Mouse (Mus musculus): ENCODE measurements around the gene Gm20662. TPM values are rescaled to one million over a fixed set of nuclear protein-coding genes. Genes with fewer than 3 reads are reported as not detected.

Gm20662 gene
- total RNA-seq, 2 experiments from 2014 or later, result 1.2 to 2.4 TPM

DNA sequence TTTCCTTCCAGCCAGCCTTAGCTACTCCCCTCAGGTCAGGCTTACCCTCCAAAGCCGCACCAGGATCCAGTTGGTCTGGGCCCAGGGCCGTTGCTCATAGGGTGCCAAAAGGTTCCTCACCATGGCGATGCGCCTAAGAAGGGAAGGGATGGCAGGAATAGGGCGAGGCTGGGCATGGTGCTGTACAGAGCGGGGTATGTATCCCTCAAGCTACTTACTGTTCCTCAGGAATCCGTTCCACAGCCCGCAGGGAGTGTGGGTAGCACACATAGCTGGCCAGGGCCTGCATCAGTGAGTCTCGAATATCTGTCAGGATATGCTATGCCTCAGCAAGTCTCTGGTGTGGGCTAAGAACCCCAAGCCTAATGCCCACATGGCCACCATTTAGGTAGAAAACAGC, 62.1 kb downstream of the Gm20662 start:
- Histone ChIP-seq H3K27ac (no peak overlapping the region), H3K4me3 (no peak overlapping the region)
- DNase-seq (ENCODE audit: extremely low spot score in 1 of 2, low spot score in 2 of 2), result no peak
- no peak for TF ChIP-seq CTCF (IDR thresholded peaks at IDR 0.05)
- intact Hi-C loops (cut with DNase I), result no loop called here

DNA sequence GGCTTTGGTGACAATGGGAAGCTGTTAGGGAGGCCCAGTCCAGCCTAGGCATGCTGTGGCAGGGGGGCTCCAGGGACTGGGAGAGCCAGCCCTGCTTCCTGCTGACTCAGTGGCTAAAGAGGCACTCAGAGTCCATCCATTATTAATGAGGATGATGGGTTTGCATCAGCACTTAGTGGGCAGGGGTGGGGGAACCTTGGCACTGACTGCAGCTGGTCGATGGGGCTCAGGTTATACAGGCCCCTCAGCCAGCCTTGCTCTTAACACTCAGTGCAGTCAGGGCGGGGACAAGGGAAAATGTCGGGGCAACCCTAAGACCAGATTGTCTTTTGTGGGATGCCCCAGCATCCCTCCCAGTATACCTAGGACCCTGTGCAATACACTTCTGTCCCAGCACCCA, 66.0 kb downstream of the Gm20662 start:
- intact Hi-C loops (cut with DNase I), result no loop called here
- TF ChIP-seq CTCF (IDR thresholded peaks at IDR 0.05), result no peak
- DNase-seq (ENCODE audit: extremely low spot score in 1 of 2, low spot score in 2 of 2), result no peak
- Histone ChIP-seq H3K27ac (no peak overlapping the region), H3K4me3 (no peak overlapping the region)

DNA sequence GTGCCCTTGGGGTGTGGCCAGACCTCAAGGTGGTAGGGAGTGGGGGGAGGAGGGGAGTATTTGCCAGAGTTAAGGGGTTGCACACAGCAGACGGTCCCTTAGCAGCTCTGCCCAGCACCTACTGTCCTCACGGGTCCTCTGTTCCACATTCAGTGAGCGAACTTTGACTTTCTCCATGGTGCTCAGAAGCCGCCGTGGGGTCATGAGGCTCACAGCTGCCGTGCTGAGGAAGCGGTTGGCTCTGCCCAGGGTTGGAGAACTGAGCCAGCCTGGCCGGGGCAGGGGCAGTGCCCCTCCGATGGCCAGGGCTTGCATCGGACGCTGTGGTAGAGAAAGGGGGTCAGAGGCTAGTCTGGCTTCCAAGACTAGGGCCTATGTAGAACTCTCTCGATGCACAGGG, 67.2 kb downstream of the Gm20662 start:
- Histone ChIP-seq H3K27ac (no peak overlapping the region), H3K4me3 (no peak overlapping the region)
- intact Hi-C loops (cut with DNase I), result no loop called here
- no peak for TF ChIP-seq CTCF (IDR thresholded peaks at IDR 0.05)
- DNase-seq (ENCODE audit: extremely low spot score in 1 of 2, low spot score in 2 of 2), result no peak

DNA sequence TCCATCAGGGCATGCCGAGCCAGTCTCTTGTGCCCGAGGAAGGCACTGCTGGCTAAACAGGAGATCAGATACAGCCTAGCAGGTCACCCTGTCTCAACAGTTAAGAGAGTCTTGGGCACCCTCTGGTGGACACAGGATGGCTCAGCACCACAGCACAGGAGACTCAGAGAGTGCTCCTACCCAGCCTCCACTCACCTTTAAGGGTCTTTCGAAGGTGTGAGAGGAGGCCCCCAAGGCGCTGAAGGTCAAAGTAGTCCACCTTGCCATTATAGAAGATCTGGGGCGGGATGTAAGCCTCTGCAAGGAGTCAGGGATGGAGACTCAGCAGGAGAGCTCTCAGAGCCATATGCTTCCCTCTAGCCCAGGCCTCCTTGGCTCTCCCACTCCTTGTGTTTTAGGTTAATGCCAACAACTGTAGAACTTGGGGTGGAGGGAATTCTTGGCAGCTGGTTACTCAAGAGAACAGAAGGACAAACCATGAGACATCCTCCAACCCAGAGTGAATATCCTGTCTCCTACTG, 69.4 kb downstream of the Gm20662 start:
- DNase-seq (ENCODE audit: extremely low spot score in 1 of 2, low spot score in 2 of 2), result peak; percentile 59 to 60
- intact Hi-C loops (cut with DNase I), result loop anchor here (5.0 kb wide), 1 partner anchor 103 kb away; no protein-coding TSS in a partner anchor
- H3K27ac ChIP-seq, result peak overlapping the region; percentile 64; the same call in 1 of the 2 replicates
- no peak overlapping the region for H3K4me3 ChIP-seq
- TF ChIP-seq CTCF (IDR thresholded peaks at IDR 0.05), result peak; percentile 77

DNA sequence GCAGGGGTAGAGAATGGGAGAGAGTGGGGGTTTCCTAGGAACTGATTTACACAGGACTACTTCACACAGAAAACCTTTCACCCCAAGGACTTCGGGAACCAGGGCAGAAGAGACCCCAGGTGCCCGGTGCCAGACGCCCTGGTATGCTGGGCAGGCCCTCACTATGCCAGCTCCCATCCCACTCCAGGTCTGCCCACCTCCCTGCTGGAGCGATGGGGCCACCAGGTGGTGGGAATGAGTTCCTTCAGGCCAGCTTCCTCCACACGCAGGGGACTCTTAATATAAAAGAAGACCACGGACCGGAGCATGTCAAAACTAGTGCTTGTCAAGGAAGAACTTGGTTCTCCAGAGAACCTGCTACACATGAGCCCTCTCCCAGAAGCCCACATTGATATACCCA, 71.0 kb downstream of the Gm20662 start:
- no peak for TF ChIP-seq CTCF (IDR thresholded peaks at IDR 0.05)
- intact Hi-C loops (cut with DNase I), result loop anchor here (1.0 to 5.0 kb wide), 2 partner anchors 105 to 162 kb away; no protein-coding TSS in a partner anchor

DNA sequence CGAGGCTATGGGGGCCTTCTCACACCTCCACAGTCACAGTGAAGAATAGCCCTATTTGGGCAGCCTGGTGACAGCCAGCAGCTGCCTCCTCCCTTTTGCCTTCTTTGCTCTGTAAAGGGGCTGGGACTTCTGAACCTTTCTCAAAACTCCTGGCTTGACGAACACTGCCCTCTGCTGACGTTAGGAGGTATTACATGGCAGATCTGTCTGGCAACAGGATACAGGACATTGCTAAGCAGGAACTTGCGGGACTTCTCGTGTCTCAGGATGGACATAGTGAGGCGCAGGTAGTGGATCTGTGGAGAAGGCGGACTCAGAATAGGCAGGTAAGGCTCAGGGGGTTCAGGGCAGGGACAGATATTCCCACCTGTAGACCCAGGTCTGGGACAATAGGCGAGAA, 71.8 kb downstream of the Gm20662 start:
- TF ChIP-seq CTCF (IDR thresholded peaks at IDR 0.05), result peak; percentile 93
- DNase-seq (ENCODE audit: extremely low spot score in 1 of 2, low spot score in 2 of 2), result peak; percentile 71 to 83
- Histone ChIP-seq H3K27ac (no peak overlapping the region), H3K4me3 (no peak overlapping the region)
- intact Hi-C loops (cut with DNase I), result loop anchor here (1.0 to 5.0 kb wide), 2 partner anchors 106 to 163 kb away; no protein-coding TSS in a partner anchor

More for the DNA sequence above, 71.0 kb downstream of the Gm20662 start:
- Histone ChIP-seq H3K4me3 (no peak overlapping the region), H3K27ac (no peak overlapping the region)
- no peak for DNase-seq (ENCODE audit: extremely low spot score in 1 of 2, low spot score in 2 of 2)

DNA sequence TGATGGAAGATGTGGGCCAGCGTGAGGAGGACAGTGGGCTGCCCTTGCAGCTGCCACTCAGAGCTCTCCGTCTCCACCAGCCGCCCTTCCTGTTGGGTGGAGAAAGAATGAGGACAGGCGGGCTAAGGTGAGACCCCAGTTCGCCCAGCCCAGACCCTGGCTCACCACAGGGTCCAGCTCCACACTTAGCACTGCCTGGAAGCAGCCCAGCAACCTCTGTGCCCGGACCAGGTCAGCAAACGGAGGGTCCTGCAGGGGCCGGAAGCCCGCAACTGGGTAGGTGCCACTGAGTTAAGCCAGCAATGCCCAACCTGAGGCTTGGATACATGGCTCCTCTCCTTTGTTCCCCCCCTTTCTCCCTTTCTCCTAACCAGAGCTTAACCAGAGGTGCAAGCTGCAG, 72.9 kb downstream of the Gm20662 start:
- TF ChIP-seq CTCF (IDR thresholded peaks at IDR 0.05), result no peak
- no peak overlapping the region for H3K27ac ChIP-seq
- H3K4me3 ChIP-seq, result no peak overlapping the region
- no peak for DNase-seq (ENCODE audit: extremely low spot score in 1 of 2, low spot score in 2 of 2)
- intact Hi-C loops (cut with DNase I), result loop anchor here (5.0 kb wide), 1 partner anchor 107 kb away; no protein-coding TSS in a partner anchor

DNA sequence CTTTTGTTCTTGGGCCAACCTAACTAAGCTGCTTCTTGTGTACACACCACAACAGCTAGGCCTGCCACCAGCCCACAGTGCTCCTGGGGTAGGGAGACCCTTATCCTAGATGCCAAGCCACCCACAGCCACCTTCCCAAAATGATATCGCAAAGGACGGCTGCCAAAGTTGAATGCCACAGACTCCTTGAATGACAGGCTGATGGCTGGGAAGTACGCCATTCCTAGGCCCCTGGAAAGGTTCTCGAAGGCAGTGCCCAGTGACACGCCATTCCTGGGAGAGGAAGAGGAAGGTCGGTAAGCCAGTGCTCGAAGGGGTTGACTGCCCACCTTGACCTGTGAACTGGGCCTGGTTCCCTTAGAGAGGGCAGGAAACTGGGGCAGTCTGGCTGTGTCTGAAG, 73.4 kb downstream of the Gm20662 start:
- DNase-seq (ENCODE audit: extremely low spot score in 1 of 2, low spot score in 2 of 2), result no peak
- Histone ChIP-seq H3K27ac (no peak overlapping the region), H3K4me3 (no peak overlapping the region)
- intact Hi-C loops (cut with DNase I), result loop anchor here (5.0 kb wide), 1 partner anchor 107 kb away; no protein-coding TSS in a partner anchor
- no peak for TF ChIP-seq CTCF (IDR thresholded peaks at IDR 0.05)

DNA sequence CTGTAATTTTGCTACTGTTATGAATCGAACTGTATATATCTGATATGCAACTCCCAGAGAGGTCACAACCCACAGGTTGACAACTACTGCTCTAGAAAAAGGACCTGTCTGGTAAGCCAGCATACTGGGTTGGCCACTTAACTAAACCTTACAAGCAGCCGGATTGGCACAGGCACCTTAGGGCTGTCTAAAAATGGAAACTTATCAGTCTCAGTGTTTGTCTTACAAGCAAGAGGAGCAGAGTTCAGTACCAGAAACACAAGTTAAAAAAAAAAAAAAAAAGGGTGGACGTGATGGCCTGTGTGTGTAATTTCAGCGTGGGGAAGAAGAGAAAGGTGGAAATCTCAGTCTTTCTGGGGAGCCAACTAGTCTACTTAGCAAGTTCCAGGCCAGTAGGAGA, 75.7 kb downstream of the Gm20662 start:
- intact Hi-C loops (cut with DNase I), result no loop called here
- H3K27ac ChIP-seq, result no peak overlapping the region
- no peak for TF ChIP-seq CTCF (IDR thresholded peaks at IDR 0.05)
- H3K4me3 ChIP-seq, result no peak overlapping the region
- no peak for DNase-seq (ENCODE audit: extremely low spot score in 1 of 2, low spot score in 2 of 2)

DNA sequence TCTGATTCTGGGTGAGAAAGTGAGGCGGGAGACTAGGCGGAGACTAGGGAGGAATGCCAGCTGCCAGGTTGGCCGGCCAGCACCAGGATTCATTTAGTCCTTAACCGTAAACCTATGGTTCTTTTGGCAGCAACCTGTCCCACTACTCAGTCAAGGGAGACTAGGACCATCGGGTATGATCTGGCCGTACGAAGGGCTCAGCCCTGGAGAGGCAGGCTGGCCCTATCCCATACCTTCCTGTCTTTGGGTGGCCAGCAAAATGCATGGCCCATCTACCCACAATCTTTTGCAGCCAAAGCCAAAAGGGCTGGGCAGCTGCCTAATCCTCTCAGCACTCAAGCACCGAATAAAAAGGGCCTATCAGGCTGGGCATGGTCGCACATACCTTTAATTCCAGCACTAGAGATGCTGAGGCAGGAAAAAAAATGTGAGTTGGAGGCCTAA, 76.4 kb downstream of the Gm20662 start:
- no peak overlapping the region for H3K27ac ChIP-seq
- intact Hi-C loops (cut with DNase I), result no loop called here
- no peak overlapping the region for H3K4me3 ChIP-seq
- TF ChIP-seq CTCF (IDR thresholded peaks at IDR 0.05), result no peak
- no peak for DNase-seq (ENCODE audit: extremely low spot score in 1 of 2, low spot score in 2 of 2)

DNA sequence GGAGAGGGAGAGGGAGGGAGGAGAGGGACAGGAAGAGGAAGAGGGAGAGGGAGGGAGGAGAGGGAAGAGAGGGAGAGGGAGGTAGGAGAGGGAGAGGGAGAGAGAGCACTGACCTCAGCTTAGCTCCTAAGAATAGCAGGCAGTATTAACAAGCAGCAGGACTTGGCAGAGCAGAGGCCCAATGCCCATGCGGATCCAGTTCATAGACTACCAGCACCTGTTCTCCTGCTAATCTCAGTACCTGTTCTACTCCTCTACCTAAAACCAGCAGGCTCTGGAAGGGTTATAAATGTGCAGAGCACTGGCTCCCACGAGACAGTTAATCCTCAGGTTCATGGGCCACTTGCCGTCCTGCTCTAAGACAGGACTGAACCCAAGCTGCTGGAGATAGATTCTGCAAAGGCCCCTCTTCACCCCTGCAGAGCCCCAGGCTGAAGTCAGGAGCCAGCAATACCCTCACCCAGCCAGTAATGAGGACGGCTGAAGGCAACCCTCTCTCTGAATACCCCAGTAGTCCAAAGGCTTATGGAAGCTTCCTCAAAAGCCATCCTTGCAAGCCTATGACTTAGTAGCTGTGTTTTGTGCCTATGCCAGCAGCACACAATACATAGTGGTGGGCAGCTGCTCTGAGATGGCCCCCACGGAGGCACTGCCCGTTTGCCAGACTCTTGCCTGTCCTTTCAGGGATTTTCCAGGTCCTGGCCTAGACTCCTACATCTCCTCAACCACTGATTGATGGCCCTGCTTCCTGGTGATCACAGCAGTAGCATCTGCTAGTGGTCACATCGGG, 77.2 kb downstream of the Gm20662 start:
- Histone ChIP-seq H3K4me3 (no peak overlapping the region), H3K27ac (no peak overlapping the region)
- TF ChIP-seq CTCF (IDR thresholded peaks at IDR 0.05), result no peak
- intact Hi-C loops (cut with DNase I), result no loop called here
- no peak for DNase-seq (ENCODE audit: extremely low spot score in 1 of 2, low spot score in 2 of 2)

DNA sequence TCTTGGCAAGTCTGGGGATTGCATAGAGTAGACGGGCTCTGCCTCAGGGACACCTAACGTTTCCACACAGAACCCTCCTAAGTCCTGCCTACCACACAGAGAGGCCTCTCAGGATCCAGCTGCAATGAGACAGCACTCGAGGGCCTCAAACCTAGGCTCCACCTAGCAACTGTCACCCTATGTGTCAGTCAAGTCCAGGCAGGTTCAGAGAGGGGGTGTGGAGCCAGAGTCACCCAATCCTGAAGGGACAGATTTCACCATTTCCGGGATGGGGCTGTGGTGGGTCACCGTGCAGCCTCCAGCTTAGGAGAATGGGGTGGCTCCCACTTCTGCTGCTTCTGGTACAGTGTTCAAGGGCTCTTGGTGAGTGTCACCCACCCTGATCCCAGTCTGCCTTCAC, 84.0 kb downstream of the Gm20662 start, which contains the start of gene Mst1:
Gene Mst1 (plus strand): TSS at position 269 of the 400 bp plus-strand sequence.
- no peak for DNase-seq (ENCODE audit: extremely low spot score in 1 of 2, low spot score in 2 of 2)
- intact Hi-C loops (cut with DNase I), result no loop called here
- H3K27ac ChIP-seq, result peak within 1 kb of the TSS; percentile 96
- peak within 1 kb of the TSS; percentile 70 for H3K4me3 ChIP-seq
- TF ChIP-seq CTCF (IDR thresholded peaks at IDR 0.05), result no peak

Data from left cerebral cortex, adult 2 months (tissue).